Mouse (Mus musculus): Measurements from ENCODE around the gene Cacna2d4. TPM values are rescaled to one million over a fixed set of nuclear protein-coding genes. Genes with fewer than 3 reads are reported as not detected.
"Not testable (repeated sequence)": the region's sequence is repeated elsewhere in the genome, so short reads cannot be mapped to it uniquely, and the experiment has no call there.

The Cacna2d4 gene
- polyA plus RNA-seq, 1 experiment from 2014 or later = 0.11 TPM

DNA sequence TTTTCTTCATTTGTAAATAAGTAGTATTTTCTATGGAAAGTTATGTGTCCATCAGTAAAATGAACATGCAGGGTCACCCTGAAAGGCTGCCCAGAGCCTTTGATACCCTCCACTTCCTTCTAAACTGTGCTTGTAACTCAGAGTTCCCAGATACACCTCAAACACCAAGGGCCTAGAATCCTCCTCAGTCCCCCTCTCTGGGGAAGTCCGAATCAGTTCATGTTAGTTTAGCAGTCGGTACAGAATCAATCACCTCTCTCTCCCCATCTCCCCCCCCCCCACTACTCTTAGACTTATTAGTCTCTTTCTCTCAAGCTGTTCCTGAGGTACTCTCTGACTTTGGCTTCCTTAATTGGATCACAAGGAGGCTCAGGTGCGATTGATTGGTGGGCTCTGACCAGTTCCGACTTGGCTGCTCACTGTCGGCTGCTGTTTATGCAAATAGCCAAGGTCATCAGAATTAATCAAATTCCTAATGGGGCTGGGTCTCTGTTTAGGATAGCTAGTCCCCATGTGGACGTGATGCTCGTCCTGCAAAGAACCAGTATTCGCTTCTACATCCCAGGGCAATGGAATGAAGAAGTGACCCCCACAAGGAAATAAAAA is 36.9 kb upstream of the Cacna2d4 start:
- 48% methylated on average over 8 of the region's 8 CpGs for WGBS
- H3K9me3 ChIP-seq (ENCODE audit: control insufficient read depth, low read length) = no peaks in the 10 kb centered on the region
- H3K27ac ChIP-seq (ENCODE audit: low read length) = no peak overlapping the region
- peaks cover 10% of the 10 kb centered on the region; the same call in 1 of the 2 replicates for H3K4me1 ChIP-seq (ENCODE audit: control insufficient read depth, insufficient read depth, low read length)
- no peaks in the 10 kb centered on the region; the same call in 1 of the 2 replicates for H3K36me3 ChIP-seq (ENCODE audit: control insufficient read depth, insufficient read depth, low read length)
- no peak overlapping the region for H3K9ac ChIP-seq (ENCODE audit: low read depth, low read length)
- H3K27me3 ChIP-seq (replicated peaks; ENCODE audit: control insufficient read depth, insufficient read depth, low read length) = no peaks in the 10 kb centered on the region
- no peak overlapping the region for H3K4me2 ChIP-seq (ENCODE audit: low read depth, low read length)
- H3K4me3 ChIP-seq (ENCODE audit: low read length) = no peak overlapping the region
- no peak for ATAC-seq

GRCm38 (mm10) chr6:119200362-119200761 is 36.0 kb upstream of the Cacna2d4 start:
- H3K36me3 ChIP-seq (ENCODE audit: control insufficient read depth, insufficient read depth, low read length) = no peaks in the 10 kb centered on the region; the same call in 1 of the 2 replicates
- H3K9me3 ChIP-seq (ENCODE audit: control insufficient read depth, low read length) = no peaks in the 10 kb centered on the region
- H3K4me1 ChIP-seq (ENCODE audit: control insufficient read depth, insufficient read depth, low read length) = peaks cover 10% of the 10 kb centered on the region; the same call in 1 of the 2 replicates
- whole genome bisulfite sequencing = 60% methylated on average over 5 of the region's 5 CpGs
- H3K4me2 ChIP-seq (ENCODE audit: low read depth, low read length) = no peak overlapping the region
- peak; percentile 85 for ATAC-seq
- no peak overlapping the region for H3K4me3 ChIP-seq (ENCODE audit: low read length)
- 0 out of 2 replicates have a peak overlapping the region, but pooled peaks have one; percentile 26 for H3K27ac ChIP-seq (ENCODE audit: low read length)
- H3K9ac ChIP-seq (ENCODE audit: low read depth, low read length) = no peak overlapping the region
- H3K27me3 ChIP-seq (replicated peaks; ENCODE audit: control insufficient read depth, insufficient read depth, low read length) = no peaks in the 10 kb centered on the region

GRCm38 (mm10) chr6:119201575-119201974 is 34.8 kb upstream of the Cacna2d4 start:
- H3K9me3 ChIP-seq (ENCODE audit: control insufficient read depth, low read length) = no peaks in the 10 kb centered on the region
- WGBS = 93% methylated on average over 4 of the region's 4 CpGs
- no peak overlapping the region for H3K4me2 ChIP-seq (ENCODE audit: low read depth, low read length)
- no peak overlapping the region for H3K9ac ChIP-seq (ENCODE audit: low read depth, low read length)
- H3K27me3 ChIP-seq (replicated peaks; ENCODE audit: control insufficient read depth, insufficient read depth, low read length) = no peaks in the 10 kb centered on the region
- no peaks in the 10 kb centered on the region; the same call in 1 of the 2 replicates for H3K36me3 ChIP-seq (ENCODE audit: control insufficient read depth, insufficient read depth, low read length)
- no peak for ATAC-seq
- no peak overlapping the region for H3K27ac ChIP-seq (ENCODE audit: low read length)
- H3K4me1 ChIP-seq (ENCODE audit: control insufficient read depth, insufficient read depth, low read length) = 0 out of 2 replicates have a peak, but pooled peaks cover 7% of the 10 kb centered on the region
- no peak overlapping the region for H3K4me3 ChIP-seq (ENCODE audit: low read length)

GRCm38 (mm10) chr6:119204286-119204685 is 32.0 kb upstream of the Cacna2d4 start:
- no peak overlapping the region for H3K4me2 ChIP-seq (ENCODE audit: low read depth, low read length)
- no peaks in the 10 kb centered on the region; the same call in 1 of the 2 replicates for H3K36me3 ChIP-seq (ENCODE audit: control insufficient read depth, insufficient read depth, low read length)
- H3K27ac ChIP-seq (ENCODE audit: low read length) = no peak overlapping the region
- no peak for ATAC-seq
- WGBS = 88% methylated on average over 7 of the region's 7 CpGs
- H3K4me3 ChIP-seq (ENCODE audit: low read length) = no peak overlapping the region
- 0 out of 2 replicates have a peak, but pooled peaks cover 7% of the 10 kb centered on the region for H3K4me1 ChIP-seq (ENCODE audit: control insufficient read depth, insufficient read depth, low read length)
- H3K9ac ChIP-seq (ENCODE audit: low read depth, low read length) = no peak overlapping the region
- no peaks in the 10 kb centered on the region for H3K9me3 ChIP-seq (ENCODE audit: control insufficient read depth, low read length)
- H3K27me3 ChIP-seq (replicated peaks; ENCODE audit: control insufficient read depth, insufficient read depth, low read length) = no peaks in the 10 kb centered on the region

DNA sequence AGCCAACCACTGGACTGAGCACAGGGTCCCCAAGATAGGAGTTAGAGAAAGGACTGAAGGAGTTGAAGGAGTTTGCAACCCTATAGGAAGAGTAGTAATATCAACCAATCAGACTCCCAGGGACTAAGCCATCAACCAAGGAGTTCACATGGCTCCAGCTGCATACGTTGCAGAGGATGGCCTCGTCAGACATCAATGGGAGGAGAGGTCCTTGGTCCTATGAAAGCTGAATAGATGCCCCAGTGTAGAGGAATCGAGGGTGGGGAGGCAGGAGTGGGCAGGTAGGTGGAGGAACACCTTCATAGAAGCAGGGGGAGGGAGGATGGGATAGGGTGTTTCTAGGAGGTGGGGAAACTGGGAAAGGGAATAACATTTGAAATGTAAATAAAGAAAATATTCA is 31.4 kb upstream of the Cacna2d4 start:
- Histone ChIP-seq H3K36me3 (ENCODE audit: control insufficient read depth, insufficient read depth, low read length) (no peaks in the 10 kb centered on the region; the same call in 1 of the 2 replicates), H3K27me3 (replicated peaks; ENCODE audit: control insufficient read depth, insufficient read depth, low read length) (no peaks in the 10 kb centered on the region), H3K9ac (ENCODE audit: low read depth, low read length) (no peak overlapping the region), H3K27ac (ENCODE audit: low read length) (no peak overlapping the region), H3K9me3 (ENCODE audit: control insufficient read depth, low read length) (no peaks in the 10 kb centered on the region), H3K4me3 (ENCODE audit: low read length) (no peak overlapping the region), H3K4me1 (ENCODE audit: control insufficient read depth, insufficient read depth, low read length) (0 out of 2 replicates have a peak, but pooled peaks cover 7% of the 10 kb centered on the region), H3K4me2 (ENCODE audit: low read depth, low read length) (no peak overlapping the region)
- WGBS = 71% methylated on average over 3 of the region's 3 CpGs
- no peak for ATAC-seq

- H3K36me3 ChIP-seq (ENCODE audit: control insufficient read depth, insufficient read depth, low read length); ATAC-seq; H3K9me3 ChIP-seq (ENCODE audit: control insufficient read depth, low read length); H3K9ac ChIP-seq (ENCODE audit: low read depth, low read length); H3K27ac ChIP-seq (ENCODE audit: low read length); H3K4me1 ChIP-seq (ENCODE audit: control insufficient read depth, insufficient read depth, low read length); H3K27me3 ChIP-seq (replicated peaks; ENCODE audit: control insufficient read depth, insufficient read depth, low read length); H3K4me2 ChIP-seq (ENCODE audit: low read depth, low read length); H3K4me3 ChIP-seq (ENCODE audit: low read length): not testable (repeated sequence)
- 90% methylated on average over 7 of the region's 7 CpGs for WGBS
These were observed 30.3 kb upstream of the Cacna2d4 start for GRCm38 (mm10) chr6:119206006-119206405.

- ATAC-seq = no peak
- no peaks in the 10 kb centered on the region for H3K9me3 ChIP-seq (ENCODE audit: control insufficient read depth, low read length)
- H3K9ac ChIP-seq (ENCODE audit: low read depth, low read length) = no peak overlapping the region
- H3K4me1 ChIP-seq (ENCODE audit: control insufficient read depth, insufficient read depth, low read length) = no peaks in the 10 kb centered on the region
- H3K4me3 ChIP-seq (ENCODE audit: low read length) = no peak overlapping the region
- H3K36me3 ChIP-seq (ENCODE audit: control insufficient read depth, insufficient read depth, low read length) = peaks cover 6% of the 10 kb centered on the region
- whole genome bisulfite sequencing = 88% methylated on average over 5 of the region's 5 CpGs
- no peak overlapping the region for H3K4me2 ChIP-seq (ENCODE audit: low read depth, low read length)
- H3K27me3 ChIP-seq (replicated peaks; ENCODE audit: control insufficient read depth, insufficient read depth, low read length) = no peaks in the 10 kb centered on the region
- no peak overlapping the region for H3K27ac ChIP-seq (ENCODE audit: low read length)
These were observed 23.0 kb upstream of the Cacna2d4 start for GRCm38 (mm10) chr6:119213375-119213774.

DNA sequence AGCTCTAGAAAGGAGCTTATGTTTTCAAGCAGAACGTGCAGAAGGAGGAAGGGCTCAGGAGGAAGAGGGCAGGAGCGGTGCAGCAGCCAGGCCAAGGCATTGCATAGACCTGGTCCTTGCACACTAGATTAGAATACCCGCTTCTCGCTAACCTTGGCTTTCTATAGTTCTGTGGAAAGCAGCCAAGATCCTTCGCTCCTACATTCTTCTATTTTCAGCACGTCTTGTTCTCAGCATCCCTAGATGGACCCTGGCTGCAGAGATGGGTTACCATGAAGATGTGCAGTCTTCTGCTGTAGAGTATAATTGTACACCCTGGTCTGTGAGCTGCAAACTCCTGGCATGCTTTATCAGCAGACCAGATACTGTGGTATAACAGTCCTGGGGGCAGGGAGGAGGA is 22.1 kb upstream of the Cacna2d4 start:
- ATAC-seq = no peak
- 68% methylated on average over 6 of the region's 6 CpGs for WGBS
- Histone ChIP-seq H3K4me1 (ENCODE audit: control insufficient read depth, insufficient read depth, low read length) (no peaks in the 10 kb centered on the region), H3K4me3 (ENCODE audit: low read length) (no peak overlapping the region), H3K27ac (ENCODE audit: low read length) (no peak overlapping the region; the same call in 1 of the 2 replicates), H3K27me3 (replicated peaks; ENCODE audit: control insufficient read depth, insufficient read depth, low read length) (no peaks in the 10 kb centered on the region), H3K36me3 (ENCODE audit: control insufficient read depth, insufficient read depth, low read length) (peaks cover 6% of the 10 kb centered on the region), H3K9me3 (ENCODE audit: control insufficient read depth, low read length) (no peaks in the 10 kb centered on the region), H3K4me2 (ENCODE audit: low read depth, low read length) (no peak overlapping the region), H3K9ac (ENCODE audit: low read depth, low read length) (no peak overlapping the region)

DNA sequence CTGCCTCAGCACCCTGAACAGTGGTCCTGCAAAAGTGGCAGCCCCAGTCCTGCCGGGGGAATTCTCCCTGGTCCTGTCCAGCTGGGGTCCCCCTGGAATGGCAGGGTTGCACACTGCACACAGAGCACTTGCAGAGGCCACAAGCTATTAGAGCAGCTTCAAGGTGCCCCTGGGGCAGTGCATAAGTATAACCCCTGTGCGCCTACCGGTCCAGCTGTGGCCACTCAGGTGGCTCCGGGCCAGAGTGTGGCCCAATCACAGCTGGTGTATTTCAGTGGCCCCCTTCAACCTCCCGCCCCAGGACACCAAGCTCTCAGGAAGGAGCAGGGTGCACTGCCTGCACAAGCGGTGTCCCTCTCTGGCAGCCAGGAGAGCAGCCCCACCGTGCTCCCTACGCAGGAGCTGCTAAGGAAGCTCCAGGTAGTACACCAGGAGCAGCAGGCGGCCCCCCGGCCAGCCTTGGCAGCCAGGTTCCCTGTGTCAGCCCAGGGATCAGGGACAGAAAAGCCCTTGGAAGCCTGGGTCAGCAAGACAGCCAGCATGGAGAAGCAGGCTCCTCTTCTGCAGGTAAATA is 21.2 kb upstream of the Cacna2d4 start:
- Histone ChIP-seq H3K4me3 (ENCODE audit: low read length) (no peak overlapping the region), H3K4me2 (ENCODE audit: low read depth, low read length) (no peak overlapping the region), H3K9me3 (ENCODE audit: control insufficient read depth, low read length) (no peaks in the 10 kb centered on the region), H3K36me3 (ENCODE audit: control insufficient read depth, insufficient read depth, low read length) (peaks cover 6% of the 10 kb centered on the region), H3K27me3 (replicated peaks; ENCODE audit: control insufficient read depth, insufficient read depth, low read length) (no peaks in the 10 kb centered on the region), H3K4me1 (ENCODE audit: control insufficient read depth, insufficient read depth, low read length) (no peaks in the 10 kb centered on the region), H3K27ac (ENCODE audit: low read length) (no peak overlapping the region), H3K9ac (ENCODE audit: low read depth, low read length) (no peak overlapping the region)
- ATAC-seq = no peak
- 84% methylated on average over 10 of the region's 10 CpGs for WGBS

All from intestine, embryonic 16.5 days (tissue).